Mouse (Mus musculus) A20 (cell line): Measurements from ENCODE around the gene Naa30.

ENCODE experiments used
- DNase-seq: peaks from one replicate; pipeline ENCODE4 v3.0.0-alpha.2; 2011; ENCODE audit warnings: low read depth, low spot score

The Naa30 gene

GRCm38 (mm10) chr14:49226471-49226870 lies 54.4 kb downstream of the Naa30 start:
- DNase-seq: no peak

- DNase-seq: no peak
Measured at GRCm38 (mm10) chr14:49226986-49227385, 55.0 kb downstream of the Naa30 start.

GRCm38 (mm10) chr14:49231845-49232244 lies 59.8 kb downstream of the Naa30 start:
- no peak for DNase-seq

GRCm38 (mm10) chr14:49234788-49235515 lies 62.9 kb downstream of the Naa30 start:
- peak; percentile 71 for DNase-seq

- peak; percentile 49 for DNase-seq
Measured at GRCm38 (mm10) chr14:49238206-49238605, 66.2 kb downstream of the Naa30 start.
